ENCODE assay signal across 9 mouse cellular contexts in genomic region chr14:25739957-25740565, GRCm38 (mm10). TPM values are rescaled to one million over a fixed set of nuclear protein-coding genes. Genes with fewer than 3 reads are reported as not detected.
DNase-seq lines count a peak whose midpoint lies in the region.
"Had no signal": no experiment of that assay in that cellular context is flagged by ENCODE, and none has a peak within 500 bp of the region (broad histone marks: within the 10 kb centered on the region; RNA-seq: fewer than 3 reads in every experiment).

No protein-coding gene starts in this region.

- intact Hi-C loops in left cerebral cortex, postnatal 4 days (cut with DNase I): no loop called here

- peak; percentile 45 for DNase-seq in gastrocnemius, adult 18-20 months (ENCODE audit: low spot score)
- DNase-seq in gastrocnemius, adult 8-10 months (ENCODE audit: low spot score in 2 of 2): no peak
- peak; percentile 75 for DNase-seq in cerebellum, adult 11-12 months
- peak; percentile 62 for DNase-seq in gastrocnemius, postnatal 25 days
- DNase-seq in left cerebral cortex, postnatal 4 days: peak; percentile 88
- no peak for DNase-seq in c-Kit-positive CD71-positive TER-119-positive erythroid progenitor cells, embryonic 14.5 days (ENCODE audit: low spot score)
- no peak for DNase-seq in spleen, postnatal 10 days (ENCODE audit: low spot score in 2 of 2)
- no peak for DNase-seq in ovary, postnatal 10 days (ENCODE audit: low spot score)
- DNase-seq: lung, postnatal 14 days had no signal

RNA-seq across cellular contexts. Expression of gene Zcchc24, which starts 28.8 kb away (rescaled TPM):
- 10 to 100 TPM; 53.7 to 60.4 TPM for total RNA-seq in gastrocnemius, adult 18-20 months (2021)
- 10 to 100 TPM; 54.4 to 82.7 (median 64.0) TPM for total RNA-seq in gastrocnemius, adult 8-10 months (2022)
- total RNA-seq in gastrocnemius, postnatal 25 days (2021): 10 to 100 TPM; 41.5 to 45.0 TPM
- 10 to 100 TPM; 34.2 to 34.8 TPM for total RNA-seq in left cerebral cortex, postnatal 4 days (2021)

RNA-seq across cellular contexts. Expression of gene Ppif, which starts 46.1 kb away (rescaled TPM):
- 10 to 100 TPM; 27.3 to 33.8 TPM for total RNA-seq in gastrocnemius, adult 18-20 months (2021)
- 10 to 100 TPM; 22.9 to 29.3 (median 28.8) TPM for total RNA-seq in gastrocnemius, adult 8-10 months (2022)
- 10 to 100 TPM; 39.9 to 51.1 TPM for total RNA-seq in gastrocnemius, postnatal 25 days (2021)
- 10 to 100 TPM; 19.9 to 20.8 TPM for total RNA-seq in left cerebral cortex, postnatal 4 days (2021)

Comparison
In these comparisons a context has a peak if more than half of its experiments do, and no peak if none do; other contexts are left out.
1. DNase-seq: peak in gastrocnemius, adult 18-20 months (single experiment), cerebellum, adult 11-12 months (single experiment), gastrocnemius, postnatal 25 days (single experiment) and left cerebral cortex, postnatal 4 days (single experiment); none in gastrocnemius, adult 8-10 months (0 of 2), c-Kit-positive CD71-positive TER-119-positive erythroid progenitor cells, embryonic 14.5 days (single experiment), spleen, postnatal 10 days (0 of 2) and ovary, postnatal 10 days (single experiment).